Mouse (Mus musculus) hindbrain, postnatal 0 days (tissue): ENCODE results near the gene Dek. TPM values are rescaled to one million over a fixed set of nuclear protein-coding genes. Genes with fewer than 3 reads are reported as not detected.

Experiments used
- ATAC-seq: fragments of 200-750 bp; cut with Nextera tagmentation; 2 replicates; pipeline ENCODE4 v1.8.0; 2017; ENCODE audit warnings: mild to moderate bottlenecking, moderate TSS enrichment, moderate library complexity
- DNase-seq: peaks from one replicate; pipeline ENCODE4 v3.0.0-alpha.2; 2015; ENCODE audit warnings: low spot score
- H3K27ac ChIP-seq: fragments of 300-500 bp; sonication (generic); 2 replicates; pipeline ENCODE4 v1.5.1; 2014; ENCODE audit warnings: mild to moderate bottlenecking
- H3K27me3 ChIP-seq: fragments of 300-500 bp; sonication (generic); 2 replicates; pipeline ENCODE4 v1.6.1; 2014; ENCODE audit warnings: low read length, mixed read lengths; ENCODE audit not compliant: insufficient read depth
- H3K36me3 ChIP-seq: fragments of 300-500 bp; sonication (generic); 2 replicates; pipeline ENCODE4 v1.6.1; 2014; ENCODE audit warnings: low read length, mixed read lengths; ENCODE audit not compliant: insufficient read depth
- H3K4me1 ChIP-seq: fragments of 300-500 bp; sonication (generic); 2 replicates; pipeline ENCODE4 v1.6.1; 2014; ENCODE audit warnings: antibody characterized with exemption, low read length, mixed read lengths; ENCODE audit not compliant: insufficient read depth
- H3K4me2 ChIP-seq: fragments of 300-500 bp; sonication (generic); 2 replicates; pipeline ENCODE4 v1.6.1; 2014; ENCODE audit warnings: low read depth, mild to moderate bottlenecking, low read length, moderate library complexity, mixed read lengths
- H3K4me3 ChIP-seq: fragments of 300-500 bp; sonication (generic); 2 replicates; pipeline ENCODE4 v1.5.1; 2014; ENCODE audit warnings: low read length
- H3K9ac ChIP-seq: fragments of 300-500 bp; sonication (generic); replicated peaks from 2 replicates; pipeline ENCODE4 v1.6.1; 2014; ENCODE audit warnings: mild to moderate bottlenecking, low read length, moderate library complexity, mixed read lengths
- H3K9me3 ChIP-seq: fragments of 300-500 bp; sonication (generic); 2 replicates; pipeline ENCODE4 v1.6.1; 2016; ENCODE audit warnings: low read length, mixed read lengths
- CTCF ChIP-seq: IDR thresholded peaks from 2 replicates; pipeline ENCODE4 v1.5.1; 2016; ENCODE audit warnings: antibody characterized with exemption, control low read depth, low read depth
- WGBS: fragments of 180-500 bp; shearing (Covaris S2); extraction: QIAGEN DNeasy Blood & Tissue Kit; methylation state at CpG from one replicate; pipeline ENCODE4 v1.1.7; 2014; 5-methylcytosine and 5-hydroxymethylcytosine counted together
- polyA plus RNA-seq: library from polyadenylated mRNA; unstranded; fragments of >200 nt; fragmentation: Nextera tagmentation; extraction: Ambion mirVana; gene quantifications from 2 replicates; pipeline ENCODE4 v1.2.1, GENCODE M21; 2015
- total RNA-seq: library from RNA; depleted of rRNA; stranded (reverse); fragments of >200 nt; gene quantifications from 2 replicates; pipeline ENCODE4 v1.2.3, GENCODE M21; 2014

The Dek gene
- total and polyA plus RNA-seq, 2 experiments from 2014 or later, result 42.2 to 131 TPM

- no peak overlapping the region for H3K9ac ChIP-seq
- H3K4me3 ChIP-seq, result no peak overlapping the region
- H3K27me3 ChIP-seq, result no peaks in the 10 kb centered on the region
- no peak for TF ChIP-seq CTCF
- ATAC-seq (no peak), DNase-seq (no peak)
- peaks cover 38% of the 10 kb centered on the region for H3K36me3 ChIP-seq
- no peak overlapping the region for H3K27ac ChIP-seq
- no peak overlapping the region for H3K4me2 ChIP-seq
- WGBS, result 93% methylated on average over 10 of the region's 10 CpGs
- no peaks in the 10 kb centered on the region for H3K4me1 ChIP-seq
- no peaks in the 10 kb centered on the region for H3K9me3 ChIP-seq
Observed at GRCm38 (mm10) chr13:47066516-47066915, 39.5 kb downstream of the Dek start.

DNA sequence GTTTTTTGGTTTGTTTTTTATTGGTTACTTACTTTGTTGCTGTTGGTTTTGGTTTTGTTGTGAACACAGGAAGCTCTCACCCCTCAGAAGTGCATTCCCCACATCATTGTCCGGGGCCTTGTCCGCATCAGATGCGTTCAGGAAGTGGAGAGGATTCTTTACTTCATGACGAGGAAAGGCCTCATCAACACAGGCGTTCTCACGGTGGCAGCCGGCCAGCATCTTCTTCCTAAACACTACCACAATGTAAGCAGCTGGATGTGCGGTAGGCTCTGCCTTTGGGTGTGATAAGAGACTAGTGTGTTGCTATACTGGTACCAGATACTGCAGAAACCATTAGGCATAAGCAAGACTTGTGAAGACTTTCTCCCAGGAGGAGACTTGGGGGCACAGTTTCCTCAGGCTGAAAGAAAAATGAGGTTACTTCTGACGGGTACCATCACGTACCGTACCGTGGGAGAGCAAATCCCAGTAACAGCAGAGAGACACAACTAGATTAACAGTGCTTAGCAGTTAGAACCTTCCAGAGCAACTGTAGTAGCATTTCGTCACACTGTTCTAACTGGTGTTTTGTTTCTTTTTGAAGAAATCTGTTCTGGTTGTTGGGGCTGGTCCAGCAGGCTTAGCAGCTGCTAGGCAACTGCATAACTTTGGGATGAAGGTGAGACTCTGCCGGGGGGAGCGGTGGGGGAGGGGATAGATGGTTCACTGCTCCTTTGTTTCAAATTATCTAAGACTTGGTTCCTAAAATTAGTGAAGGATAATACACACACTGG is 41.8 kb downstream of the Dek start:
- Histone ChIP-seq H3K9me3 (no peaks in the 10 kb centered on the region), H3K4me3 (no peak overlapping the region), H3K36me3 (peaks cover 47% of the 10 kb centered on the region), H3K4me2 (no peak overlapping the region), H3K4me1 (no peaks in the 10 kb centered on the region), H3K9ac (no peak overlapping the region), H3K27me3 (no peaks in the 10 kb centered on the region), H3K27ac (no peak overlapping the region)
- 74% methylated on average over 15 of the region's 15 CpGs for WGBS
- ATAC-seq, result no peak
- DNase-seq, result no peak
- TF ChIP-seq CTCF, result no peak

GRCm38 (mm10) chr13:47062756-47063155 is 43.2 kb downstream of the Dek start:
- no peak for ATAC-seq
- H3K9me3 ChIP-seq, result no peaks in the 10 kb centered on the region
- no peak overlapping the region for H3K9ac ChIP-seq
- DNase-seq, result no peak
- 96% methylated on average over 17 of the region's 17 CpGs for WGBS
- H3K27ac ChIP-seq, result no peak overlapping the region
- peaks cover 44% of the 10 kb centered on the region for H3K36me3 ChIP-seq
- H3K27me3 ChIP-seq, result no peaks in the 10 kb centered on the region
- H3K4me2 ChIP-seq, result no peak overlapping the region
- no peak for TF ChIP-seq CTCF
- H3K4me3 ChIP-seq, result no peak overlapping the region
- no peaks in the 10 kb centered on the region for H3K4me1 ChIP-seq

DNA sequence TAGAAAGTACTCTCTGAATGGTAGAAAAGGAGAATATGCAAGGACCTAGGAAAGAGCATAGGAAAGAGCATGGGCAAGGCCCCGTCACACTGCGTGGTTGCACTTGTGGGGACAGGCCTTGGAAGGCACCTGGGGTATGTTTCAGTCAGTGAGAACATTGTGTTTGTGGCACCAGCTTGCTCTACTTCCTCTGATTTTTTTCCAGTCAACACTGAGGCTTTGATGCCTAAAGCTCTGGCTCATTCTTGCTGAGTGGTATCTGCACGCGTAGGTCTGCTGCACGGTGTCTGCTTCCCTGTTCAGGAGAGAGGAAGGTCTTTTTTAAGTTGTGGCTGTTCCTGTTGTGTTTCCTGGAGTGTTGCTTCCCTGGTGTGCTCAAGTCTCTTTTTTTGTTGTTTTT is 49.2 kb downstream of the Dek start:
- Histone ChIP-seq H3K27ac (no peak overlapping the region), H3K9me3 (no peaks in the 10 kb centered on the region), H3K9ac (no peak overlapping the region), H3K4me1 (no peaks in the 10 kb centered on the region), H3K4me2 (no peak overlapping the region), H3K4me3 (no peak overlapping the region), H3K27me3 (no peaks in the 10 kb centered on the region), H3K36me3 (peaks cover 32% of the 10 kb centered on the region)
- no peak for TF ChIP-seq CTCF
- no peak for ATAC-seq
- no peak for DNase-seq
- 93% methylated on average over 5 of the region's 5 CpGs for WGBS

DNA sequence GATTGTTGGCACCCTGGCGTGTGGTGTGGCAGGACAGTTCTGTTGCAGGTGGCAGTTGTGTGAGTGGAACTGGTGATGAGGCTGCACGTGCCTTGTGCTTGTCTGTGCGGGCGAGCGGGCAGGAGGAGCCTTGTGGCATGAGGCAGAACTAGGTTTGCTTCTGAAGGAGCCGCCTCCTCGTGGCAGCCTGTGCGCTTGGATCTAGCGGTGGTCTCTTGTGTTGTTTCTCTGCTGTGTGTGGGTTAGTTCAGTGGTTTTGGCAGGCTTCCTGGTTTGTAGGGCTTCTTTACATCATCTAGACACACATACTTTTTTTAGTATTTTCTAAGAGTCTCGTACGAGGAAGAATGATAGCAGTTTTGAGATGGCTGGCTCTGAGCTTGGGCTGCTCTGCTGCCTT is 49.9 kb downstream of the Dek start:
- H3K27ac ChIP-seq, result no peak overlapping the region
- no peak overlapping the region for H3K4me2 ChIP-seq
- H3K9me3 ChIP-seq, result no peaks in the 10 kb centered on the region
- 84% methylated on average over 11 of the region's 11 CpGs for WGBS
- peaks cover 29% of the 10 kb centered on the region for H3K36me3 ChIP-seq
- no peaks in the 10 kb centered on the region for H3K4me1 ChIP-seq
- no peak for DNase-seq
- no peak overlapping the region for H3K4me3 ChIP-seq
- no peak for ATAC-seq
- H3K9ac ChIP-seq, result no peak overlapping the region
- TF ChIP-seq CTCF, result no peak
- no peaks in the 10 kb centered on the region for H3K27me3 ChIP-seq

- Histone ChIP-seq H3K4me2 (no peak overlapping the region), H3K9me3 (no peaks in the 10 kb centered on the region), H3K9ac (no peak overlapping the region), H3K4me1 (no peaks in the 10 kb centered on the region), H3K27ac (no peak overlapping the region), H3K36me3 (peaks cover 40% of the 10 kb centered on the region), H3K27me3 (no peaks in the 10 kb centered on the region), H3K4me3 (no peak overlapping the region)
- 28% methylated on average over 10 of the region's 10 CpGs for WGBS
- TF ChIP-seq CTCF, result no peak
- ATAC-seq, result no peak
- no peak for DNase-seq
Observed at GRCm38 (mm10) chr13:47053971-47054370, 52.0 kb downstream of the Dek start.

GRCm38 (mm10) chr13:47050009-47050408 is 56.0 kb downstream of the Dek start:
- H3K4me3 ChIP-seq, result no peak overlapping the region
- H3K4me1 ChIP-seq, result no peaks in the 10 kb centered on the region
- ATAC-seq (no peak), DNase-seq (no peak)
- no peak overlapping the region for H3K4me2 ChIP-seq
- H3K27me3 ChIP-seq, result no peaks in the 10 kb centered on the region
- H3K36me3 ChIP-seq, result peaks cover 37% of the 10 kb centered on the region
- no peaks in the 10 kb centered on the region for H3K9me3 ChIP-seq
- H3K27ac ChIP-seq, result no peak overlapping the region
- TF ChIP-seq CTCF, result no peak
- 86% methylated on average over 4 of the region's 4 CpGs for WGBS
- no peak overlapping the region for H3K9ac ChIP-seq
